Mouse (Mus musculus) heart, adult 2 months (tissue): Measurements from ENCODE around the gene Bola3. TPM values are rescaled to one million over a fixed set of nuclear protein-coding genes. Genes with fewer than 3 reads are reported as not detected.
"Not testable (repeated sequence)": the region's sequence is repeated elsewhere in the genome, so short reads cannot be mapped to it uniquely, and the experiment has no call there.

Experiments
- DNase-seq, 2 experiments: peaks; one replicate each; pipeline ENCODE4 v3.0.0; 2021
- H3K27ac ChIP-seq: fragments of 200-600 bp; 2 replicates; pipeline ENCODE4 v1.8.1; 2022
- H3K27me3 ChIP-seq: fragments of 200-500 bp; 2 replicates; pipeline ENCODE4 v1.6.1; 2012; ENCODE audit warnings: mild to moderate bottlenecking, low read length, inconsistent platforms, mixed read lengths; ENCODE audit not compliant: control insufficient read depth, insufficient read depth
- H3K36me3 ChIP-seq: fragments of 200-500 bp; 2 replicates; pipeline ENCODE4 v1.6.1; 2012; ENCODE audit warnings: low read length, inconsistent platforms; ENCODE audit not compliant: control insufficient read depth, insufficient read depth
- H3K4me1 ChIP-seq: fragments of 200-500 bp; 2 replicates; pipeline ENCODE4 v1.6.1; 2011; ENCODE audit warnings: low read length; ENCODE audit not compliant: control insufficient read depth, insufficient read depth
- H3K4me3 ChIP-seq: fragments of 200-600 bp; 2 replicates; pipeline ENCODE4 v1.8.1; 2022
- H3K79me2 ChIP-seq: fragments of 200-500 bp; replicated peaks from 2 replicates; pipeline ENCODE4 v1.6.1; 2012; ENCODE audit warnings: mild to moderate bottlenecking, inconsistent platforms, low read length, moderate library complexity, mixed read lengths; ENCODE audit not compliant: control insufficient read depth, insufficient read depth
- H3K9ac ChIP-seq: fragments of 200-500 bp; 2 replicates; pipeline ENCODE4 v1.6.1; 2012; ENCODE audit warnings: low read depth, mild to moderate bottlenecking, control low read depth, inconsistent platforms, low read length, mixed read lengths
- CTCF ChIP-seq: fragments of 200-600 bp; IDR thresholded peaks from 2 replicates; pipeline ENCODE4 v1.8.1; 2022; ENCODE audit warnings: antibody characterized with exemption, mild to moderate bottlenecking, moderate library complexity
- EP300 ChIP-seq: fragments of 200-500 bp; IDR thresholded peaks from 2 replicates; pipeline ENCODE4 v1.6.1; 2011; ENCODE audit warnings: low read depth, low read length, control low read depth; ENCODE audit not compliant: insufficient read depth
- POLR2A ChIP-seq: fragments of 200-500 bp; IDR thresholded peaks from 2 replicates; pipeline ENCODE4 v1.6.1; 2011; ENCODE audit warnings: mild to moderate bottlenecking, low read depth, low read length, control low read depth; ENCODE audit not compliant: insufficient read depth
- WGBS: fragments of 180-500 bp; shearing (Covaris S2); methylation state at CpG from one replicate; pipeline ENCODE4 v1.1.7; 2018; 5-methylcytosine and 5-hydroxymethylcytosine counted together
- intact Hi-C: fragments of 180-260 bp; cut with DNase I; formaldehyde crosslinking; loops from one replicate; pipeline ENCODE4 v1.15.1; 2025
- polyA plus RNA-seq: library from polyadenylated mRNA; depleted of rRNA; stranded (reverse); fragments of >200 nt; gene quantifications from 2 replicates; pipeline ENCODE4 v1.2.3, GENCODE M21; 2012
- total RNA-seq, 2 experiments: library from RNA; stranded (reverse); gene quantifications; 2 replicates each; pipeline ENCODE4 v1.2.3; 2021

Gene Bola3
- total and polyA plus RNA-seq, 3 experiments, result 91.1 to 406 (median 396) TPM

GRCm38 (mm10) chr6:83327591-83328190, 21.3 kb upstream of the Bola3 start:
- TF ChIP-seq POLR2A (no peak), EP300 (no peak), CTCF (no peak)
- no peak for DNase-seq
- WGBS, result 81% methylated on average over 3 of the region's 3 CpGs
- Histone ChIP-seq H3K79me2 (peaks cover 5% of the 10 kb centered on the region), H3K4me3 (no peak overlapping the region), H3K27ac (no peak overlapping the region), H3K9ac (no peak overlapping the region), H3K4me1 (peaks cover 2% of the 10 kb centered on the region), H3K36me3 (peaks cover 11% of the 10 kb centered on the region), H3K27me3 (no peaks in the 10 kb centered on the region)
- intact Hi-C loops, result loop anchor here (5.0 kb wide), 1 partner anchor 205 kb away; the partner anchor contains the start of gene Wbp1

- no peak overlapping the region for H3K9ac ChIP-seq
- H3K36me3 ChIP-seq, result peaks cover 2% of the 10 kb centered on the region
- no peaks in the 10 kb centered on the region for H3K27me3 ChIP-seq
- 40% methylated on average over 3 of the region's 3 CpGs for WGBS
- DNase-seq, result no peak
- H3K27ac ChIP-seq, result no peak overlapping the region
- H3K79me2 ChIP-seq, result no peaks in the 10 kb centered on the region
- H3K4me3 ChIP-seq, result no peak overlapping the region
- H3K4me1 ChIP-seq, result no peaks in the 10 kb centered on the region
- intact Hi-C loops, result no loop called here
- no peak for TF ChIP-seq EP300
- TF ChIP-seq CTCF, result no peak
- TF ChIP-seq POLR2A, result no peak
These were observed 7.6 kb upstream of the Bola3 start for GRCm38 (mm10) chr6:83341387-83341786.

- TF ChIP-seq CTCF (no peak), POLR2A (no peak), EP300 (no peak)
- H3K36me3 ChIP-seq, result peaks cover 2% of the 10 kb centered on the region
- DNase-seq, result no peak
These were observed 6.0 kb upstream of the Bola3 start for GRCm38 (mm10) chr6:83342957-83343356.

GRCm38 (mm10) chr6:83345285-83345684, 3.7 kb upstream of the Bola3 start:
- intact Hi-C loops, result loop anchor here (5.0 kb wide), 2 partner anchors 227 to 348 kb away; partner anchors contain the start of gene Stambp

More at GRCm38 (mm10) chr6:83342957-83343356, 6.0 kb upstream of the Bola3 start:
- WGBS, result 82% methylated on average over 2 of the region's 2 CpGs
- H3K4me1 ChIP-seq, result no peaks in the 10 kb centered on the region
- intact Hi-C loops, result no loop called here
- no peak overlapping the region for H3K27ac ChIP-seq
- H3K4me3 ChIP-seq, result no peak overlapping the region
- H3K9ac ChIP-seq, result no peak overlapping the region
- H3K27me3 ChIP-seq, result no peaks in the 10 kb centered on the region
- H3K79me2 ChIP-seq, result no peaks in the 10 kb centered on the region

GRCm38 (mm10) chr6:83347916-83348315, 1.0 kb upstream of the Bola3 start:
- H3K4me1 ChIP-seq, result peaks cover 3% of the 10 kb centered on the region
- no peaks in the 10 kb centered on the region for H3K27me3 ChIP-seq
- H3K79me2 ChIP-seq, result no peaks in the 10 kb centered on the region
- no peak for DNase-seq
- no peak for TF ChIP-seq EP300
- no peak for TF ChIP-seq POLR2A
- WGBS, result 74% methylated on average over 3 of the region's 3 CpGs
- H3K4me3 ChIP-seq, result no peak overlapping the region
- no peaks in the 10 kb centered on the region for H3K36me3 ChIP-seq
- intact Hi-C loops, result loop anchor here (2.0 to 5.0 kb wide), 3 partner anchors 159 to 351 kb away; partner anchors contain the start of genes Dguok and Stambp
- H3K9ac ChIP-seq, result no peak overlapping the region
- no peak overlapping the region for H3K27ac ChIP-seq

More at GRCm38 (mm10) chr6:83345285-83345684, 3.7 kb upstream of the Bola3 start:
- H3K79me2 ChIP-seq, DNase-seq, H3K4me3 ChIP-seq, H3K9ac ChIP-seq, H3K4me1 ChIP-seq, H3K36me3 ChIP-seq, H3K27me3 ChIP-seq, H3K27ac ChIP-seq: not testable (repeated sequence)
- WGBS, result 82% methylated on average over 8 of the region's 8 CpGs

GRCm38 (mm10) chr6:83349274-83349958, 469 bp downstream of the Bola3 start:
- peak overlapping the region; percentile 94 for H3K4me3 ChIP-seq
- intact Hi-C loops, result loop anchor here (1.0 to 5.0 kb wide), 4 partner anchors 23 to 352 kb away; partner anchors contain the start of genes Dguok, Mob1a and Stambp
- H3K4me1 ChIP-seq, result peaks cover 3% of the 10 kb centered on the region
- H3K9ac ChIP-seq, result peak overlapping the region; percentile 96
- 0 out of 2 replicates have a peak, but pooled peaks have one; percentile 38 for TF ChIP-seq EP300
- peak; percentile 98; the same call in 1 of the 2 replicates for TF ChIP-seq CTCF
- TF ChIP-seq POLR2A, result peak; percentile 58; the same call in 1 of the 2 replicates
- WGBS, result under 1% methylated on average over 53 of the region's 53 CpGs
- peak overlapping the region; percentile 89 for H3K27ac ChIP-seq
- H3K27me3 ChIP-seq, result no peaks in the 10 kb centered on the region
- no peaks in the 10 kb centered on the region for H3K36me3 ChIP-seq
- peak; percentile 91 to 96 for DNase-seq
- H3K79me2 ChIP-seq, result no peaks in the 10 kb centered on the region
